Mouse (Mus musculus) liver, adult 2 months (tissue): ENCODE data around the gene Rgp1. TPM values are rescaled to one million over a fixed set of nuclear protein-coding genes. Genes with fewer than 3 reads are reported as not detected.

Source experiments
- DNase-seq: peaks from one replicate; pipeline ENCODE4 v3.0.0-alpha.2; 2011; ENCODE audit warnings: low read depth, low spot score; ENCODE audit errors: extremely low read depth
- H3K27ac ChIP-seq: fragments of 200-500 bp; replicated peaks from 2 replicates; pipeline ENCODE4 v1.5.1; 2012; ENCODE audit warnings: low read depth, mild to moderate bottlenecking, control low read depth, inconsistent platforms, low read length; ENCODE audit not compliant: insufficient read depth
- H3K27me3 ChIP-seq: fragments of 200-500 bp; 2 replicates; pipeline ENCODE4 v1.6.1; 2012; ENCODE audit warnings: mild to moderate bottlenecking, moderate library complexity, low read length, inconsistent platforms; ENCODE audit not compliant: control insufficient read depth, insufficient read depth
- H3K36me3 ChIP-seq: fragments of 200-500 bp; 2 replicates; pipeline ENCODE4 v1.6.1; 2012; ENCODE audit warnings: low read length, inconsistent platforms; ENCODE audit not compliant: control insufficient read depth, insufficient read depth
- H3K4me1 ChIP-seq: fragments of 200-500 bp; 2 replicates; pipeline ENCODE4 v1.6.1; 2011; ENCODE audit warnings: low read length; ENCODE audit not compliant: control insufficient read depth, insufficient read depth
- H3K4me3 ChIP-seq: fragments of 200-500 bp; 2 replicates; pipeline ENCODE4 v1.5.1; 2011; ENCODE audit warnings: low read depth, mild to moderate bottlenecking, control low read depth, low read length, moderate library complexity; ENCODE audit not compliant: insufficient read depth
- H3K79me2 ChIP-seq: fragments of 200-500 bp; 2 replicates; pipeline ENCODE4 v1.6.1; 2012; ENCODE audit warnings: inconsistent platforms, mild to moderate bottlenecking, low read length, moderate library complexity; ENCODE audit not compliant: control insufficient read depth, insufficient read depth
- H3K9ac ChIP-seq: fragments of 200-500 bp; 2 replicates; pipeline ENCODE4 v1.6.1; 2012; ENCODE audit warnings: low read depth, mild to moderate bottlenecking, control low read depth, inconsistent platforms, low read length
- CTCF ChIP-seq: fragments of 200-500 bp; IDR thresholded peaks from 2 replicates; pipeline ENCODE4 v1.5.1; 2011; ENCODE audit warnings: low read depth, low read length, control low read depth
- POLR2A ChIP-seq: fragments of 200-500 bp; IDR thresholded peaks from 2 replicates; pipeline ENCODE4 v1.6.1; 2011; ENCODE audit warnings: low read length, control low read depth; ENCODE audit not compliant: insufficient read depth; ENCODE audit errors: extremely low read depth
- WGBS: fragments of 180-500 bp; shearing (Covaris S2); methylation state at CpG from one replicate; pipeline ENCODE4 v1.1.7; 2018; 5-methylcytosine and 5-hydroxymethylcytosine counted together
- polyA plus RNA-seq: library from polyadenylated mRNA; depleted of rRNA; stranded (reverse); fragments of >200 nt; gene quantifications from 2 replicates; pipeline ENCODE4 v1.2.3, GENCODE M21; 2012
- total RNA-seq: library from RNA; depleted of rRNA; stranded (reverse); fragments of >200 nt; gene quantifications from 2 replicates; pipeline ENCODE4 v1.2.3, GENCODE M21; 2014

The Rgp1 gene
- total and polyA plus RNA-seq, 2 experiments = 15.9 to 44.5 TPM

GRCm38 (mm10) chr4:43581381-43581780 lies 2.9 kb downstream of the Rgp1 start:
- no peak overlapping the region for H3K4me3 ChIP-seq
- TF ChIP-seq CTCF = no peak
- no peak for TF ChIP-seq POLR2A
- H3K27ac ChIP-seq = no peak overlapping the region
- H3K27me3 ChIP-seq = no peaks in the 10 kb centered on the region
- no peak overlapping the region for H3K9ac ChIP-seq
- 96% methylated on average over 12 of the region's 12 CpGs for WGBS
- no peak for DNase-seq
- peaks cover 18% of the 10 kb centered on the region for H3K4me1 ChIP-seq
- peaks cover 13% of the 10 kb centered on the region; the same call in 1 of the 2 replicates for H3K36me3 ChIP-seq
- peaks cover 10% of the 10 kb centered on the region; the same call in 1 of the 2 replicates for H3K79me2 ChIP-seq

GRCm38 (mm10) chr4:43582241-43582640 lies 3.7 kb downstream of the Rgp1 start:
- Histone ChIP-seq H3K4me1 (peaks cover 11% of the 10 kb centered on the region), H3K36me3 (peaks cover 13% of the 10 kb centered on the region; the same call in 1 of the 2 replicates), H3K27ac (no peak overlapping the region), H3K4me3 (no peak overlapping the region), H3K9ac (no peak overlapping the region), H3K27me3 (no peaks in the 10 kb centered on the region), H3K79me2 (0 out of 2 replicates have a peak, but pooled peaks cover 6% of the 10 kb centered on the region)
- WGBS = 90% methylated on average over 5 of the region's 5 CpGs
- TF ChIP-seq CTCF (no peak), POLR2A (no peak)
- no peak for DNase-seq

- H3K4me3 ChIP-seq = no peak overlapping the region
- no peak for TF ChIP-seq CTCF
- TF ChIP-seq POLR2A = no peak
- no peak overlapping the region for H3K9ac ChIP-seq
- DNase-seq = no peak
- H3K36me3 ChIP-seq = peaks cover 13% of the 10 kb centered on the region; the same call in 1 of the 2 replicates
- H3K27me3 ChIP-seq = no peaks in the 10 kb centered on the region
- no peaks in the 10 kb centered on the region for H3K79me2 ChIP-seq
- H3K27ac ChIP-seq = no peak overlapping the region
- 86% methylated on average over 7 of the region's 7 CpGs for WGBS
- peaks cover 7% of the 10 kb centered on the region; the same call in 1 of the 2 replicates for H3K4me1 ChIP-seq
Observed at GRCm38 (mm10) chr4:43583421-43583820, 4.9 kb downstream of the Rgp1 start.

GRCm38 (mm10) chr4:43584444-43585416 lies 6.2 kb downstream of the Rgp1 start, which contains the start of gene Msmp:
Msmp (minus strand) TSS chr4:43584494.
- DNase-seq = no peak
- 78% methylated on average over 12 of the region's 12 CpGs for WGBS
- Histone ChIP-seq H3K4me3 (no peak within 1 kb of the TSS), H3K9ac (no peak within 1 kb of the TSS), H3K36me3 (peaks cover 13% of the 10 kb centered on the region; the same call in 1 of the 2 replicates), H3K27me3 (no peaks in the 10 kb centered on the region), H3K79me2 (no peaks in the 10 kb centered on the region), H3K4me1 (0 out of 2 replicates have a peak, but pooled peaks cover 3% of the 10 kb centered on the region), H3K27ac (0 out of 2 replicates have a peak within 1 kb of the TSS, but pooled peaks have one; percentile 8)
- TF ChIP-seq CTCF = no peak
- no peak for TF ChIP-seq POLR2A

- H3K27ac ChIP-seq = no peak overlapping the region
- peaks cover 13% of the 10 kb centered on the region; the same call in 1 of the 2 replicates for H3K36me3 ChIP-seq
- no peaks in the 10 kb centered on the region for H3K27me3 ChIP-seq
- no peak for DNase-seq
- WGBS = 71% methylated on average over 10 of the region's 10 CpGs
- no peak for TF ChIP-seq CTCF
- no peak for TF ChIP-seq POLR2A
- H3K9ac ChIP-seq = no peak overlapping the region
- no peak overlapping the region for H3K4me3 ChIP-seq
- no peaks in the 10 kb centered on the region for H3K79me2 ChIP-seq
- H3K4me1 ChIP-seq = no peaks in the 10 kb centered on the region
Observed at GRCm38 (mm10) chr4:43585682-43586081, 7.2 kb downstream of the Rgp1 start.

- Histone ChIP-seq H3K27ac (no peak overlapping the region), H3K4me3 (no peak overlapping the region), H3K4me1 (no peaks in the 10 kb centered on the region), H3K9ac (no peak overlapping the region), H3K79me2 (no peaks in the 10 kb centered on the region), H3K27me3 (no peaks in the 10 kb centered on the region), H3K36me3 (peaks cover 9% of the 10 kb centered on the region; the same call in 1 of the 2 replicates)
- peak; percentile 55 for DNase-seq
- no peak for TF ChIP-seq POLR2A
- no peak for TF ChIP-seq CTCF
- 68% methylated on average over 8 of the region's 8 CpGs for WGBS
Observed at GRCm38 (mm10) chr4:43586411-43586810, 7.9 kb downstream of the Rgp1 start.
